Comparison of ENCODE assay signal across 8 mouse cellular contexts in genomic region chr5:146221722-146222121, GRCm38 (mm10). TPM values are rescaled to one million over a fixed set of nuclear protein-coding genes. Genes with fewer than 3 reads are reported as not detected.
DNase-seq lines count a peak whose midpoint lies in the region; ATAC-seq and TF ChIP-seq lines count a peak whose summit lies in the region.

No protein-coding gene starts in this region.

- H3K27me3 ChIP-seq in heart, embryonic 14.5 days (ENCODE audit: control insufficient read depth, insufficient read depth, low read length) = no peaks in the 10 kb centered on the region
- H3K27me3 ChIP-seq in hindbrain, embryonic 12.5 days = no peaks in the 10 kb centered on the region
- H3K27me3 ChIP-seq in midbrain, embryonic 12.5 days = no peaks in the 10 kb centered on the region

- no peaks in the 10 kb centered on the region for H3K9me3 ChIP-seq in heart, embryonic 14.5 days (ENCODE audit: control insufficient read depth, low read length)
- no peaks in the 10 kb centered on the region for H3K9me3 ChIP-seq in hindbrain, embryonic 12.5 days (replicated peaks)
- H3K9me3 ChIP-seq in midbrain, embryonic 12.5 days = no peaks in the 10 kb centered on the region

- H3K4me1 ChIP-seq in heart, embryonic 14.5 days (ENCODE audit: control insufficient read depth in 2 of 2, insufficient read depth in 2 of 2, low read length in 2 of 2) = peaks cover 2 to 4% of the 10 kb centered on the region in 2 experiments; a peak in 3 of 4 replicates
- no peaks in the 10 kb centered on the region for H3K4me1 ChIP-seq in bone marrow, adult 2 months (ENCODE audit: control insufficient read depth, insufficient read depth, low read length)
- H3K4me1 ChIP-seq in hindbrain, embryonic 12.5 days = peaks cover 9% of the 10 kb centered on the region
- H3K4me1 ChIP-seq in midbrain, embryonic 12.5 days = peaks cover 6% of the 10 kb centered on the region

- peak overlapping the region; percentile 74 for H3K4me2 ChIP-seq in heart, embryonic 14.5 days (ENCODE audit: low read length)
- peak overlapping the region; percentile 51 for H3K4me2 ChIP-seq in hindbrain, embryonic 12.5 days (replicated peaks)
- peak overlapping the region; percentile 64 for H3K4me2 ChIP-seq in midbrain, embryonic 12.5 days (replicated peaks)

- no peak for ATAC-seq in heart, embryonic 14.5 days (ENCODE audit: insufficient number of reproducible peaks, insufficient read depth, low FRiP score, low read depth)
- no peak for ATAC-seq in hindbrain, embryonic 12.5 days (ENCODE audit: low FRiP score)
- no peak for ATAC-seq in midbrain, embryonic 12.5 days (ENCODE audit: low FRiP score, low read depth)

- no peak for DNase-seq in heart, postnatal 36 days
- DNase-seq in thymus, postnatal 25 days = no peak
- no peak for DNase-seq in layer of hippocampus, adult 11-12 months (ENCODE audit: low spot score)
- DNase-seq in urinary bladder, postnatal 14 days (ENCODE audit: low spot score) = no peak

- H3K4me3 ChIP-seq in heart, embryonic 14.5 days (ENCODE audit: control insufficient read depth in 1 of 2, insufficient read depth in 1 of 2, low read depth in 1 of 2, low read length in 2 of 2) = peak overlapping the region; percentile 63 to 91
- H3K4me3 ChIP-seq in bone marrow, adult 2 months (replicated peaks; ENCODE audit: control insufficient read depth, low read depth, low read length) = peak overlapping the region; percentile 99
- peak overlapping the region; percentile 74 for H3K4me3 ChIP-seq in hindbrain, embryonic 12.5 days
- peak overlapping the region; percentile 70 for H3K4me3 ChIP-seq in midbrain, embryonic 12.5 days

- peak overlapping the region; percentile 83 for H3K9ac ChIP-seq in heart, embryonic 14.5 days (ENCODE audit: low read length)
- peak overlapping the region; percentile 73 for H3K9ac ChIP-seq in hindbrain, embryonic 12.5 days
- H3K9ac ChIP-seq in midbrain, embryonic 12.5 days (replicated peaks) = peak overlapping the region; percentile 73

- H3K36me3 ChIP-seq in heart, embryonic 14.5 days (ENCODE audit: control insufficient read depth, insufficient read depth, low read length) = peaks cover 31% of the 10 kb centered on the region
- peaks cover 18% of the 10 kb centered on the region for H3K36me3 ChIP-seq in hindbrain, embryonic 12.5 days
- peaks cover 24% of the 10 kb centered on the region; the same call in 1 of the 2 replicates for H3K36me3 ChIP-seq in midbrain, embryonic 12.5 days

- H3K27ac ChIP-seq in heart, embryonic 14.5 days (replicated peaks in 1 of 2; ENCODE audit: control insufficient read depth in 1 of 2, insufficient read depth in 1 of 2, low read depth in 2 of 2, low read length in 2 of 2) = peak overlapping the region; percentile 97 to 99
- H3K27ac ChIP-seq in bone marrow, adult 2 months (ENCODE audit: control insufficient read depth, insufficient read depth, low read depth, low read length, poor library complexity) = peak overlapping the region; percentile 100; the same call in 1 of the 2 replicates
- H3K27ac ChIP-seq in hindbrain, embryonic 12.5 days = peak overlapping the region; percentile 97
- H3K27ac ChIP-seq in midbrain, embryonic 12.5 days (replicated peaks) = peak overlapping the region; percentile 96

- intact Hi-C loops in heart, postnatal 36 days (cut with DNase I) = loop anchor here (5.0 to 10.0 kb wide), 3 partner anchors 66 to 1967 kb away; partner anchors contain the start of gene Rpl21

- no peak for TF ChIP-seq POLR2A in bone marrow, adult 2 months (IDR thresholded peaks at IDR 0.05; ENCODE audit: borderline replicate concordance, control insufficient read depth, low read depth, low read length)

- 33% methylated on average over 6 of the region's 6 CpGs for WGBS in heart, embryonic 14.5 days
- 41% methylated on average over 6 of the region's 6 CpGs for WGBS in bone marrow, adult 2 months
- 38% methylated on average over 6 of the region's 6 CpGs for WGBS in hindbrain, embryonic 12.5 days
- WGBS in midbrain, embryonic 12.5 days = 33% methylated on average over 6 of the region's 6 CpGs

- TF ChIP-seq CTCF in bone marrow, adult 2 months (IDR thresholded peaks at IDR 0.05; ENCODE audit: control insufficient read depth, insufficient read depth, low read length) = no peak

RNA-seq across cellular contexts. Expression of gene Rnf6, which starts 0.4 kb away (rescaled TPM):
- polyA plus RNA-seq in heart, embryonic 14.5 days (2014; fragmentation: Nextera tagmentation; extraction: Ambion mirVana) = 39.0 and 39.4 TPM in 2 replicates
- total RNA-seq in heart, postnatal 36 days (2021) = 10 to 100 TPM; 40.4 to 41.6 TPM
- 5.8 and 13.2 TPM in 2 replicates for polyA plus RNA-seq in bone marrow, adult 2 months (2011; ENCODE audit: insufficient read depth, insufficient read length, low replicate concordance, missing spikeins)
- 23.5 and 26.2 TPM in 2 replicates for polyA plus RNA-seq in hindbrain, embryonic 12.5 days (2016; fragmentation: Nextera tagmentation; extraction: Ambion mirVana)
- polyA plus RNA-seq in midbrain, embryonic 12.5 days (2016; fragmentation: Nextera tagmentation; extraction: Ambion mirVana) = 25.5 and 28.6 TPM in 2 replicates

RNA-seq across cellular contexts. Expression of gene Cdk8, which starts 9.3 kb away (rescaled TPM):
- polyA plus RNA-seq in heart, embryonic 14.5 days (2014; fragmentation: Nextera tagmentation; extraction: Ambion mirVana) = 16.7 and 17.1 TPM in 2 replicates
- total RNA-seq in heart, postnatal 36 days (2021) = 10 to 100 TPM; 14.6 to 18.0 TPM
- 17.0 and 28.8 TPM in 2 replicates for polyA plus RNA-seq in bone marrow, adult 2 months (2011; ENCODE audit: insufficient read depth, insufficient read length, low replicate concordance, missing spikeins)
- 30.9 and 32.6 TPM in 2 replicates for polyA plus RNA-seq in hindbrain, embryonic 12.5 days (2016; fragmentation: Nextera tagmentation; extraction: Ambion mirVana)
- 34.0 and 39.1 TPM in 2 replicates for polyA plus RNA-seq in midbrain, embryonic 12.5 days (2016; fragmentation: Nextera tagmentation; extraction: Ambion mirVana)

RNA-seq across cellular contexts. Expression of gene 1700001J03Rik, which starts 36.6 kb away (rescaled TPM):
- polyA plus RNA-seq in heart, embryonic 14.5 days (2014; fragmentation: Nextera tagmentation; extraction: Ambion mirVana) = not detected in 2 replicates
- total RNA-seq in heart, postnatal 36 days (2021) = not detected
- not detected in 2 replicates for polyA plus RNA-seq in bone marrow, adult 2 months (2011; ENCODE audit: insufficient read depth, insufficient read length, low replicate concordance, missing spikeins)
- polyA plus RNA-seq in hindbrain, embryonic 12.5 days (2016; fragmentation: Nextera tagmentation; extraction: Ambion mirVana) = not detected in 2 replicates
- not detected in 2 replicates for polyA plus RNA-seq in midbrain, embryonic 12.5 days (2016; fragmentation: Nextera tagmentation; extraction: Ambion mirVana)

RNA-seq across cellular contexts. Expression of gene Gm6309, which starts 51.2 kb away (rescaled TPM):
- not detected in 2 replicates for polyA plus RNA-seq in heart, embryonic 14.5 days (2014; fragmentation: Nextera tagmentation; extraction: Ambion mirVana)
- total RNA-seq in heart, postnatal 36 days (2021) = not detected
- polyA plus RNA-seq in bone marrow, adult 2 months (2011; ENCODE audit: insufficient read depth, insufficient read length, low replicate concordance, missing spikeins) = not detected in 2 replicates
- polyA plus RNA-seq in hindbrain, embryonic 12.5 days (2016; fragmentation: Nextera tagmentation; extraction: Ambion mirVana) = not detected in 2 replicates
- polyA plus RNA-seq in midbrain, embryonic 12.5 days (2016; fragmentation: Nextera tagmentation; extraction: Ambion mirVana) = not detected in 2 replicates
